ENCODE assay signal across 8 mouse cellular contexts in the genomic region with DNA sequence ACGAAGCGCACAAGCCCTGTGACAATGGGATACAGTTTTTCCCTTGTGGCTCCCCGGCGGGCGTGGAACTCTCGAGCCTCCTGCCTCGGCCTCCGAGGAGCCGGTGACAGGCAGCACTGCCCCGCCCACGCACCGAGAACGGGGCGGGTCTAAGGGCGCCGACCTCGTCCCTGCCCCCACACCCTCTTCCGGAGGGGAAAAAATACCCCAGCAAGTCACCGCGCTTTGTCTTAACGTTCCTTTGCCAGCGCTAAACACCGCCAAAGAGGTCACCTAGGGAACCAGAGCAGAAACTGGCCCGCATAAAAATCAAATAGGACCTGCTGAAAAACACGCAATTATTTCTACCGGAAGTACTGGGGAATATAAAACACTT. TPM values are rescaled to one million over a fixed set of nuclear protein-coding genes. Genes with fewer than 3 reads are reported as not detected.
A peak's percentile ranks its signal among the peaks of the same experiment; 100 is the strongest.
DNase-seq lines count a peak whose midpoint lies in the region; ATAC-seq and TF ChIP-seq lines count a peak whose summit lies in the region.

No protein-coding gene starts in this region.

- H3K9me3 ChIP-seq in embryonic facial prominence, embryonic 14.5 days (ENCODE audit: control insufficient read depth, low read length), result no peaks in the 10 kb centered on the region
- H3K9me3 ChIP-seq in limb, embryonic 14.5 days (ENCODE audit: control insufficient read depth, low read length), result no peaks in the 10 kb centered on the region
- no peaks in the 10 kb centered on the region for H3K9me3 ChIP-seq in midbrain, embryonic 15.5 days

- H3K27ac ChIP-seq in embryonic facial prominence, embryonic 14.5 days (replicated peaks; ENCODE audit: low read depth, low read length), result peak overlapping the region; percentile 87
- peak overlapping the region; percentile 80 for H3K27ac ChIP-seq in limb, embryonic 14.5 days (replicated peaks; ENCODE audit: low read depth, low read length)
- peak overlapping the region; percentile 90 for H3K27ac ChIP-seq in midbrain, embryonic 15.5 days
- peak overlapping the region; percentile 96 for H3K27ac ChIP-seq in spleen, adult 2 months (ENCODE audit: insufficient read depth, low read length)

- peak overlapping the region; percentile 60 for H3K4me2 ChIP-seq in embryonic facial prominence, embryonic 14.5 days (ENCODE audit: low read depth, low read length)
- H3K4me2 ChIP-seq in limb, embryonic 14.5 days (replicated peaks; ENCODE audit: low read depth, low read length, severe bottlenecking), result peak overlapping the region; percentile 55
- H3K4me2 ChIP-seq in midbrain, embryonic 15.5 days, result peak overlapping the region; percentile 73

- H3K36me3 ChIP-seq in embryonic facial prominence, embryonic 14.5 days (ENCODE audit: control insufficient read depth, insufficient read depth, low read length), result no peaks in the 10 kb centered on the region
- no peaks in the 10 kb centered on the region for H3K36me3 ChIP-seq in limb, embryonic 14.5 days (ENCODE audit: control insufficient read depth, insufficient read depth, low read length)
- H3K36me3 ChIP-seq in midbrain, embryonic 15.5 days (replicated peaks), result no peaks in the 10 kb centered on the region
- no peaks in the 10 kb centered on the region for H3K36me3 ChIP-seq in spleen, adult 2 months (ENCODE audit: control insufficient read depth, insufficient read depth, low read length)

- no peaks in the 10 kb centered on the region for H3K4me1 ChIP-seq in embryonic facial prominence, embryonic 14.5 days (ENCODE audit: control insufficient read depth, insufficient read depth, low read length)
- H3K4me1 ChIP-seq in limb, embryonic 14.5 days (ENCODE audit: control insufficient read depth, insufficient read depth, low read length), result no peaks in the 10 kb centered on the region
- H3K4me1 ChIP-seq in midbrain, embryonic 15.5 days, result no peaks in the 10 kb centered on the region
- H3K4me1 ChIP-seq in spleen, adult 2 months (ENCODE audit: control insufficient read depth, insufficient read depth, insufficient read length), result no peaks in the 10 kb centered on the region

- ATAC-seq in embryonic facial prominence, embryonic 14.5 days (ENCODE audit: low read depth), result 0 out of 2 replicates have a peak, but pooled peaks have one; percentile 24
- ATAC-seq in limb, embryonic 14.5 days (ENCODE audit: low FRiP score, low read depth), result no peak; the same call in 1 of the 2 replicates
- ATAC-seq in midbrain, embryonic 15.5 days (replicated peaks), result peak; percentile 57

- no peak for TF ChIP-seq POLR2A in limb, embryonic 14.5 days (IDR thresholded peaks at IDR 0.05; ENCODE audit: borderline replicate concordance, extremely low read depth, insufficient read depth, insufficient read length)
- TF ChIP-seq POLR2A in spleen, adult 2 months (IDR thresholded peaks at IDR 0.05; ENCODE audit: low read depth, low read length), result peak; percentile 69

- H3K9ac ChIP-seq in embryonic facial prominence, embryonic 14.5 days (ENCODE audit: low read depth, low read length), result peak overlapping the region; percentile 60
- H3K9ac ChIP-seq in limb, embryonic 14.5 days (ENCODE audit: low read depth, low read length, severe bottlenecking), result peak overlapping the region; percentile 61
- peak overlapping the region; percentile 46 for H3K9ac ChIP-seq in midbrain, embryonic 15.5 days

- WGBS in embryonic facial prominence, embryonic 14.5 days, result 6% methylated on average over 26 of the region's 26 CpGs
- WGBS in limb, embryonic 14.5 days, result 6% methylated on average over 26 of the region's 26 CpGs
- WGBS in midbrain, embryonic 15.5 days, result 3% methylated on average over 26 of the region's 26 CpGs
- WGBS in spleen, adult 2 months, result 3% methylated on average over 26 of the region's 26 CpGs

- H3K27me3 ChIP-seq in embryonic facial prominence, embryonic 14.5 days (replicated peaks; ENCODE audit: control insufficient read depth, insufficient read depth, low read length), result no peaks in the 10 kb centered on the region
- no peaks in the 10 kb centered on the region for H3K27me3 ChIP-seq in limb, embryonic 14.5 days (ENCODE audit: control insufficient read depth, insufficient read depth, low read length)
- H3K27me3 ChIP-seq in midbrain, embryonic 15.5 days (replicated peaks), result no peaks in the 10 kb centered on the region
- no peaks in the 10 kb centered on the region for H3K27me3 ChIP-seq in spleen, adult 2 months (ENCODE audit: control insufficient read depth, insufficient read depth, low read length)

- peak overlapping the region; percentile 59 for H3K4me3 ChIP-seq in embryonic facial prominence, embryonic 14.5 days (ENCODE audit: low read depth, low read length)
- peak overlapping the region; percentile 55 for H3K4me3 ChIP-seq in limb, embryonic 14.5 days (replicated peaks; ENCODE audit: low read length)
- peak overlapping the region; percentile 66 for H3K4me3 ChIP-seq in midbrain, embryonic 15.5 days
- peak overlapping the region; percentile 73 for H3K4me3 ChIP-seq in spleen, adult 2 months (ENCODE audit: extremely low read depth, insufficient read depth, insufficient read length)

- peak; percentile 94 for DNase-seq in 3134 (ENCODE audit: extremely low read depth, insufficient read length, low spot score)
- peak; percentile 82 for DNase-seq in adrenal gland, postnatal 14 days
- DNase-seq in embryonic facial prominence, embryonic 14.5 days (ENCODE audit: low spot score), result peak; percentile 77
- peak; percentile 71 to 75 for DNase-seq in heart, adult 9 months (ENCODE audit: low spot score in 2 of 2)
- peak; percentile 70 for DNase-seq in kidney, adult 9 months
- DNase-seq in limb, embryonic 14.5 days (ENCODE audit: low spot score), result peak; percentile 80
- DNase-seq in spleen, adult 2 months (ENCODE audit: low read depth in 1 of 2, low spot score in 2 of 2), result peak; percentile 77 to 87

- no peak for TF ChIP-seq CTCF in spleen, adult 2 months (IDR thresholded peaks at IDR 0.05; ENCODE audit: extremely low read depth, insufficient read depth, insufficient read length, insufficient replicate concordance)

RNA-seq across cellular contexts. Expression of a gene that starts 0.4 kb away (rescaled TPM):
- total RNA-seq in adrenal gland, postnatal 14 days (2021), result 1.0 and 1.2 TPM in 2 replicates
- polyA plus RNA-seq in embryonic facial prominence, embryonic 14.5 days (2014; fragmentation: Nextera tagmentation; extraction: Ambion mirVana), result 0.43 and 0.97 TPM in 2 replicates
- polyA plus RNA-seq in limb, embryonic 14.5 days (2012; rRNA removed), result 0.58 and 1.0 TPM in 2 replicates
- polyA plus RNA-seq in limb, embryonic 14.5 days (2014; fragmentation: Nextera tagmentation; extraction: Ambion mirVana), result 0.22 and 0.82 TPM in 2 replicates
- polyA plus RNA-seq in midbrain, embryonic 15.5 days (2015; fragmentation: Nextera tagmentation; extraction: Ambion mirVana), result 0.57 and 0.70 TPM in 2 replicates
- polyA plus RNA-seq in spleen, adult 2 months (2012; rRNA removed), result 0.20 and 0.22 TPM in 2 replicates

RNA-seq across cellular contexts. Expression of a gene that starts 43.0 kb away (rescaled TPM):
- 2.4 and 3.5 TPM in 2 replicates for total RNA-seq in adrenal gland, postnatal 14 days (2021)
- 7.0 and 7.5 TPM in 2 replicates for polyA plus RNA-seq in embryonic facial prominence, embryonic 14.5 days (2014; fragmentation: Nextera tagmentation; extraction: Ambion mirVana)
- polyA plus RNA-seq in limb, embryonic 14.5 days (2012; rRNA removed), result 12.4 and 13.3 TPM in 2 replicates
- 5.3 and 7.2 TPM in 2 replicates for polyA plus RNA-seq in limb, embryonic 14.5 days (2014; fragmentation: Nextera tagmentation; extraction: Ambion mirVana)
- polyA plus RNA-seq in midbrain, embryonic 15.5 days (2015; fragmentation: Nextera tagmentation; extraction: Ambion mirVana), result 33.3 and 33.8 TPM in 2 replicates
- 1.8 and 3.1 TPM in 2 replicates for polyA plus RNA-seq in spleen, adult 2 months (2012; rRNA removed)
